Comparison of ENCODE assay signal across 16 mouse cellular contexts in genomic region chr16:95896126-95896525, GRCm38 (mm10).
DNase-seq lines count a peak whose midpoint lies in the region; ATAC-seq and TF ChIP-seq lines count a peak whose summit lies in the region.
"Had no signal": no experiment of that assay in that cellular context is flagged by ENCODE, and none has a peak within 500 bp of the region (broad histone marks: within the 10 kb centered on the region; RNA-seq: fewer than 3 reads in every experiment).

No protein-coding gene starts in this region.

- TF ChIP-seq POLR2A in liver, adult 2 months (IDR thresholded peaks at IDR 0.05; ENCODE audit: extremely low read depth, insufficient read depth, low read length), result no peak

- H3K9me3 ChIP-seq in liver, embryonic 12.5 days (replicated peaks), result no peaks in the 10 kb centered on the region
- H3K9me3 ChIP-seq in forebrain, embryonic 10.5 days, result no peaks in the 10 kb centered on the region
- H3K9me3 ChIP-seq: heart, embryonic 10.5 days; hindbrain, embryonic 15.5 days; limb, embryonic 12.5 days had no signal

- DNase-seq in gastrocnemius, postnatal 10 days, result peak; percentile 1
- DNase-seq in gastrocnemius, adult 8-10 months (ENCODE audit: low spot score in 2 of 2), result no peak
- DNase-seq in liver, adult 2 months (ENCODE audit: extremely low read depth, low read depth, low spot score), result peak; percentile 49
- peak; percentile 33 to 43 for DNase-seq in B cell, adult 2 months
- peak; percentile 22 for DNase-seq in c-Kit-positive CD71-positive TER-119-positive erythroid progenitor cells, embryonic 14.5 days (ENCODE audit: low spot score)
- no peak for DNase-seq in forebrain, embryonic 10.5 days (ENCODE audit: extremely low spot score, low spot score)
- DNase-seq in left cerebral cortex, adult 8-10 months (ENCODE audit: low spot score in 2 of 2), result no peak
- DNase-seq: adrenal gland, adult 8-10 months; cerebellum, adult 11-12 months; forebrain, postnatal 0 days; right cerebral cortex, postnatal 14 days had no signal

- no peak for ATAC-seq in liver, embryonic 12.5 days
- ATAC-seq: forebrain, postnatal 0 days had no signal

- no peaks in the 10 kb centered on the region for H3K27me3 ChIP-seq in liver, adult 2 months (ENCODE audit: control insufficient read depth, insufficient read depth, low read length)
- H3K27me3 ChIP-seq in liver, embryonic 12.5 days (replicated peaks), result no peaks in the 10 kb centered on the region
- no peaks in the 10 kb centered on the region for H3K27me3 ChIP-seq in forebrain, embryonic 10.5 days (ENCODE audit: poor library complexity, severe bottlenecking)
- H3K27me3 ChIP-seq: hindbrain, embryonic 15.5 days; limb, embryonic 12.5 days had no signal

- no peak overlapping the region for H3K9ac ChIP-seq in liver, adult 2 months (ENCODE audit: low read depth, low read length)
- H3K9ac ChIP-seq in liver, embryonic 12.5 days, result no peak overlapping the region
- H3K9ac ChIP-seq: forebrain, postnatal 0 days; hindbrain, embryonic 15.5 days; limb, embryonic 12.5 days had no signal

- H3K36me3 ChIP-seq in liver, adult 2 months (ENCODE audit: control insufficient read depth, insufficient read depth, low read length), result no peaks in the 10 kb centered on the region
- no peaks in the 10 kb centered on the region for H3K36me3 ChIP-seq in liver, embryonic 12.5 days
- H3K36me3 ChIP-seq in forebrain, embryonic 10.5 days (replicated peaks), result no peaks in the 10 kb centered on the region
- H3K36me3 ChIP-seq: heart, embryonic 10.5 days; hindbrain, embryonic 15.5 days; limb, embryonic 12.5 days had no signal

- no peak overlapping the region for H3K4me3 ChIP-seq in liver, adult 2 months (ENCODE audit: insufficient read depth, low read depth, low read length)
- H3K4me3 ChIP-seq in liver, embryonic 12.5 days, result no peak overlapping the region
- no peak overlapping the region for H3K4me3 ChIP-seq in forebrain, embryonic 10.5 days
- H3K4me3 ChIP-seq: heart, embryonic 10.5 days; hindbrain, embryonic 15.5 days; limb, embryonic 12.5 days; megakaryocyte, embryonic 14.5 days had no signal

- peaks cover 1% of the 10 kb centered on the region; the same call in 1 of the 2 replicates for H3K4me1 ChIP-seq in liver, adult 2 months (ENCODE audit: control insufficient read depth, insufficient read depth, low read length)
- H3K4me1 ChIP-seq in liver, embryonic 12.5 days, result no peaks in the 10 kb centered on the region; the same call in 1 of the 2 replicates
- H3K4me1 ChIP-seq in forebrain, embryonic 10.5 days, result no peaks in the 10 kb centered on the region
- H3K4me1 ChIP-seq: hindbrain, embryonic 15.5 days had no signal

- no peak overlapping the region for H3K27ac ChIP-seq in liver, adult 2 months (replicated peaks; ENCODE audit: insufficient read depth, low read depth, low read length)
- H3K27ac ChIP-seq in liver, embryonic 12.5 days, result no peak overlapping the region
- H3K27ac ChIP-seq in forebrain, embryonic 10.5 days, result no peak overlapping the region
- H3K27ac ChIP-seq: heart, embryonic 10.5 days; hindbrain, embryonic 15.5 days; limb, embryonic 12.5 days had no signal

- H3K79me2 ChIP-seq in liver, adult 2 months (ENCODE audit: control insufficient read depth, insufficient read depth, low read length), result no peaks in the 10 kb centered on the region

- H3K4me2 ChIP-seq in liver, embryonic 12.5 days, result no peak overlapping the region
- H3K4me2 ChIP-seq: hindbrain, embryonic 15.5 days; limb, embryonic 12.5 days had no signal

- 76% methylated on average over 6 of the region's 6 CpGs for WGBS in liver, adult 2 months
- 64% methylated on average over 6 of the region's 6 CpGs for WGBS in liver, embryonic 12.5 days (ENCODE audit: insufficient replicate concordance)
- 74% methylated on average over 6 of the region's 6 CpGs for WGBS in forebrain, embryonic 10.5 days

- peak; percentile 48 for TF ChIP-seq CTCF in liver, adult 2 months (IDR thresholded peaks at IDR 0.05; ENCODE audit: low read depth, low read length)

Comparison
In these comparisons a context has a peak if more than half of its experiments do, and no peak if none do; other contexts are left out.
1. DNase-seq: peak in gastrocnemius, postnatal 10 days (single experiment), liver, adult 2 months (single experiment), B cell, adult 2 months (2 of 2) and c-Kit-positive CD71-positive TER-119-positive erythroid progenitor cells, embryonic 14.5 days (single experiment); none in gastrocnemius, adult 8-10 months (0 of 2), forebrain, embryonic 10.5 days (single experiment) and left cerebral cortex, adult 8-10 months (0 of 2).